Mouse (Mus musculus) brain, embryonic 14.5 days (tissue): ENCODE data around the gene Med13.

Experiments used
- CTCF ChIP-seq: fragments of 200-500 bp; IDR thresholded peaks from 2 replicates; pipeline ENCODE4 v1.5.1; 2012; ENCODE audit warnings: inconsistent platforms, mild to moderate bottlenecking, moderate library complexity, borderline replicate concordance; ENCODE audit not compliant: insufficient read depth, insufficient read length; ENCODE audit errors: extremely low read depth
- POLR2A ChIP-seq: fragments of 200-500 bp; IDR thresholded peaks from 2 replicates; pipeline ENCODE4 v1.6.1; 2012; ENCODE audit warnings: mild to moderate bottlenecking, inconsistent platforms, borderline replicate concordance; ENCODE audit not compliant: poor library complexity, insufficient read depth, insufficient read length, severe bottlenecking; ENCODE audit errors: extremely low read depth

GRCm38 (mm10) chr11:86391687-86392086 lies 34.3 kb upstream of the Med13 start:
- TF ChIP-seq CTCF (no peak), POLR2A (no peak)
